Mouse (Mus musculus) urinary bladder, postnatal 10 days (tissue): Measurements from ENCODE around the gene Znfx1.
"Not testable (repeated sequence)": the region's sequence is repeated elsewhere in the genome, so short reads cannot be mapped to it uniquely, and the experiment has no call there.

Experiments
- DNase-seq: peaks from one replicate; pipeline ENCODE4 v3.0.0; 2022; ENCODE audit warnings: low spot score

Znfx1 gene

GRCm38 (mm10) chr2:167053127-167053844 is 9.5 kb downstream of the Znfx1 start:
- no peak for DNase-seq

- DNase-seq: no peak
Observed at GRCm38 (mm10) chr2:167048698-167049358, 14.0 kb downstream of the Znfx1 start.

GRCm38 (mm10) chr2:167048223-167048622 is 14.6 kb downstream of the Znfx1 start:
- no peak for DNase-seq

- no peak for DNase-seq
Observed at GRCm38 (mm10) chr2:167043400-167044121, 19.3 kb downstream of the Znfx1 start.

GRCm38 (mm10) chr2:167039386-167039785 is 23.4 kb downstream of the Znfx1 start:
- no peak for DNase-seq

DNA sequence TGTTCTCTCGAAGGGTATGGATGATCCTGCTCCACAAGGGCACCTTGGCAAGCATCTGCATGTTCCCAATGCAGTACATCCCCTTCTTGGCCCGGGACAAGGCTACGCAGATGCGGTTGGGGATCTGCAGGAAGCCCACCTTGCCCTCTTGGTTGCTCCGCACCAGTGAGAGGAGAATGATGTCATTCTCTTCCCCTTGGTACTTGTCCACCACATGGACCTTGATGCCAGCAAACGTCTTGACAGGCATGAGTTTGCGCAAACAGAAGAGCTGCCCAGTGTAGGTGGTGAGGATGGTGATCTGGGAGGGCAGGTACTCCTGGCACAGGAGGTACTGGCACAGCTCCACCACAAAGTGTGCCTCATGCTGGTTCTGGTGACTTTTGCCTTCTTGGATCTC is 24.1 kb downstream of the Znfx1 start:
- DNase-seq: no peak

DNA sequence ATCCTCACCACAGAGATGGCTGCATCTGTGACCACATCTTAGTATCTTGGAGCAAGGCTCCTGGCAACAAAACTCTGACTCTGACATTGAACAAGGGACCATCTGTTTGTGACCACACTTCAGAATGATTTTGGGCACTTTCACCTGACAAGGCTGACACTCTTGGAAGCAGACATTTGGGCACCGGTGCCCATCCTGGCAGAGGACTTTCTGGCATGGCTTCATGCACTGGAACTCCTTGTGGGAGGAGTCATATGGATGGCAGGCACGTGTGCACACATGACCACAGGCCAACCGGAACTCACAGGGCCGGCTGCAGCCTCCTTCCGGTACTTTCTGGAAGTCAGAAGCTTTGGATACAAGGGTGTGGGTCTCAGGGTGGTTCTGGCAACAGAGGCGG is 24.5 kb downstream of the Znfx1 start:
- no peak for DNase-seq

DNA sequence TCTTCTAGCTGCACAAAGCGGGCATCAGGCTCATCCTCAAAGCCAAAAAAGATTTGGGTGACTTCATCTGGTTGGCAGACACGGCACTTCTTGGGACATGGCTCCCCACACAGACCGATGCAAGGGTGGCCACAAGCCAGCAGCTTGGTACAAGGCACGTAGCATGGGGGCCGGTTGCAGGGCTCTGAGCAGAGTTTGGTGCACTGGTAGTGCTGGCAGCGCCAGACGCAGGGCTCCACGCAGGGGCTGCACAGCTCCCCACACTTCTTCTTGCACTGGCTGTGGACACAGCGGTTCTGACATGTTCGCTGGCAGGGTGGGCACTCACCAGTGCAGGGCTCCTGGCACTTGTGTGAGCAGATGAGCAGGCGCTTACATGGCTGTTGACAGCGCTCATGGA is 25.1 kb downstream of the Znfx1 start:
- DNase-seq: no peak

DNA sequence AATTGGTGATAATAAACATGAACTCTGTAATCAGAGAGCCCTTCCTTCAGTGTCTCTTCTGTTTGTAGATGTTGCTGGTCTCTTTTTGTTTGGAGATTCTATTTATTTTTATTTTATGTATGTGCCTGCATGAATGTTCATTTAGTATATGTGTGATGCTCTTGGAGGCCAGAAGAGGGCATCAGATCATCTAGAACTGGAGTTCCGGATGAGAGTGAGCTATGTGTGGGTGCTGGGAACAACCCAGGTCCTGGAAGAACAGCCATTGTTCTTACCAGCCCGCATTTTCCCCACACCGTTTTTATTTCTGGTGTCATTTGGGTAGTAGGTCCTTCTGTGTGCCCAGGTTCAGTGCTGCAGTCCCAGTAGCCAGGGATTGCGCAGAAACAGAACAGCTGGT is 32.3 kb downstream of the Znfx1 start:
- DNase-seq: no peak

DNA sequence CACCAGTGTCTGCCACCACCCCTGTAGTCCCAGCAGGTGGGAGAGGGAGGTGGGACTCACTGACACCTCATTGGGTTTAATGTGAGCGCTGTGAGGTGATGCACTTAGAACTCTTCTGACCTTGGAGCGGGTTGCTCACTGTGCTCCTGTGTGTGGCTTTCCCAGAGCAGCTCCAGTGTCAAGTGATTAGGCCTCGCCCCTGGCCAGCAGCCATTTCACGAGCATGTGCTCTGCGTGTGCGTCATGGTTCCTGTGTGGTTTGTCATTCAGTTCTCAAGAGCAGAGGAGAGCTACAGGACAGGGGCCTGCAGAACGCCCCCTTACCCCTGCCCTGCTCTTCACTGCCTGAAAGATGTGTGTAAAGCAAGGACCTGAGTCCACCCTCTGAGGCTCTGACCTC is 34.3 kb downstream of the Znfx1 start:
- no peak for DNase-seq

DNA sequence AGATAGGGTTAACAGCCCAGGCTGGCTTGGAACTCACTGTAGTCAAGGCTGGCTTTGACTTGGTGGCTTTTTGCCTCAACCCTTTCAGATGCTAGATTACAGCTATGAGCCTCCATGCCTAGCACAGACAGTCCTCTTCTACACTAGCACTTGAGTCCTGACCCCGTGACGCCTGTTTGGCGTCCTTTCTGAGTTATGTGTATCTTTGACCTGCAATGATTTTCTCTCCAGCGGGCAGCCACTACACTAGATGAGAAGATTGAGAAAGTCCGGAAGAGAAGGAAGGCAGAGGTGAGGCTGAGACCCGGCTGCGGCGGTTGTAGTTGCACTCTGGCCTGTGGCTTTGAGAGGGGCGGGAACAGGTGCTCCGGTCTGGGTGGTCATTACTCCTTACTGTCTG is 43.4 kb downstream of the Znfx1 start:
- no peak for DNase-seq

DNA sequence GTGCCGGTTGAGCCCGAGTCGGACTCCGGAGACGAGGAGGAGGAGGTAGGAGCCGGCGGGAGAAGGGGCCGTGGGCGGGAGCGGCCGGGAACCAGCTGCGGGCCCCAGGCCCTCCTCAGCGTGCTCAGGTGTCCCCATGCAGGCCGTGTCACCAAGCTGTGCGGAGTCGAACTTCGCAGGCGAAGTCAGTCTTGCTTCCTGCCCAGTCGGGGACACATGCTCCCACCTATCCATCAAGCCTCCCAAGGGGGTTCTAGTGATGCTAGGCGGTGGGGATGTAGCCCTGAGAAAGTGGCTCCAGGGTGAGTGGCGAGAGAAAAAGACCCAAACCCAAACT is 47.5 kb downstream of the Znfx1 start:
- DNase-seq: no peak

- peak; percentile 72 for DNase-seq
Observed at GRCm38 (mm10) chr2:167014702-167015381, 48.0 kb downstream of the Znfx1 start, which contains the start of gene Ddx27. Gene Ddx27 (plus strand): TSS chr2:167015193.

DNA sequence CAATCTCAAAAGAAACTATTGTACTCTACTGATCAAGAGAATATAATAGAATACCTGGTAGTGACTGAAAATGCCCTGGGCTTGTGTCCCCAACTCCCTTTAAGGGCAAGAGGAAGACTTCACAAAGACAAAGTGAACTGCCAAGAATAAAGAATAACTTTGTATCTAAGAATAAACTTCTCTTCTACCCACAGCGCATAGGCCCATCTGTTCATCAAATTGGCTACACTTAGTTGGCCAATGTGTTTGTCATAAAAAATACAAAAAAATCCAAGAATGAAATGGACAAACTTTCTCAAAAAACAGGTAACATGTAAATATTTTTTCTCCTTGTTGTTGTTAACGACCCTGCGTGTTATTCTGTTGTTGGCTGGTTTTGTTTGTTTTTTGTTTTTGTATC is 52.3 kb downstream of the Znfx1 start:
- no peak for DNase-seq

DNA sequence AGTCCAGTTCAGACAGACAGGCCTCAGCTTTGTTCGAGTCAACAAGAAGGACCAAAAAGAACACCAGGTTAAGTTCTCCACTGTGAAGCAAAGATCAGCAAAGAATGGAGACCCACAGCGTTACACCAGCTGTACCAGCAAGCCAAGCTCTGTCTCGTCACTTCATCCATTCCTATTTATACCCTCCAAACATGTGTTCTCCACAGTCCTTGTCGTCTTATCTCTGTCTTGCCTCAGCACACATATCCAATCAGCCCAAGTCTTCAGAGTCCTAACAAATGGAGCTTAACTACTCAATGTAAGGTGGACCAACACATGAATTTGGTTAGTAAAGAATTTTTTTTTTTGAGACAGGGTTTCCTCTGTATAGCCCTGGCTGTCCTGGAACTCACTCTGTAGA is 53.3 kb downstream of the Znfx1 start:
- no peak for DNase-seq

DNA sequence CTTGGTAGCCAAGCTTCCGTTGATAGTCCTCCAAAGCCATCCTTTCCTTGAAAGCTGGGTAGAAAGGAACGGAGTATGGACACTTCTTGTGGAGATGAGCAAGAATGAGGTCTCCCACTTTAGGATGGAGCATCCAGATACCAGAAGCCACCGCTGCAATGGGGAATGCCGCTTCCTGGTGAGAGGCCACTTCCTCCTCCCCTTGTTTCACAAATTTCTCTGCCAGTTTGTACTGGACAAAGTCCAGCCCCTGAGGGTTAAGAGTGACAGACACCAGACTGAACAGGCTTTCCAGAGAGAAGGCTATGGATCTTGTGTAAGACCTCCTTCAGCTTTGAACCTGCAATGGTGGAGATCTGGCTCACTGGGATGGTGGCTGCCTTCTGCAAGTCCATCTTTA is 55.2 kb downstream of the Znfx1 start:
- DNase-seq: not testable (repeated sequence)

DNA sequence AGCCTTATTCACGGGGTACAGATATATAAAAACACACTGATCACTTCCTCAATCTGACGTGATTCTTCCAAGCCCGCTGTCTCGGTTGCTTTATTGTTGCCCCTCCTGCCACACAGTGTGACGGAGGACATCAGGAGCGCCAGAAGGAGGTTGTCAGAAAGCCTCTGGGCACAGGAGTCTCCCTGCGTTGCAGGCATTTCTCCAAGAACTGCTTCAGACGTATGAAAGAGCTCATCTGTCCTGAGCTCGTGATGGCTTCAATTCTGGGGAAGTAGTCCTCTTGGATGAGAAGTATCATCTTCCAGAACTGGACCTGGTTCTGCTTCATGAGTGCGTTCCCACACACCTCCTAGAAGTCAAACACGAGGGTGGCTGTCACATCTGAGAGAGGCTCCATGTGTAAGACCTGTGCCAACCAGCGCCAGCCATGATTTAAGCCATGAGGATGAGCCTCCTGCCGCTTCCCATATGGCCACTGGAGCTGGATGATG is 55.8 kb downstream of the Znfx1 start:
- no peak for DNase-seq

DNA sequence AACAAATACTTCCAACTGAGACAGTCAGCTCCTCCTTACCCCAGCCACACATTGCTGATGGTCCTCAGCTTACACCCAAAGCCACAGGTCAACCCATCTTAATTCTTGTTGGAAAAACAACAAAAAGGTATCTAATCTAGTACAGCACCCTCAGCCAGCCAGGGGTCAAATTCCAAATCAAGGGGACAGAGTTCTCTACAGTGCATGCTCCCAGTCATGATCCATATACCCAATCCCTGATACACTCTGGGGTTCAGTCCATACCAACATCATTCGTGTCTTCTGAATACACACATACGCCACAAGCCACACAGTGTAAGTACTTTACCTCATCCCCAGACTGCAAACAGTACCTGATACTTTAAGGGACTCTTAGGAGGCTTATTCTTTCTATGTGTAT is 56.5 kb downstream of the Znfx1 start:
- no peak for DNase-seq

- DNase-seq: no peak
Observed at GRCm38 (mm10) chr2:167004099-167004854, 58.5 kb downstream of the Znfx1 start.

DNA sequence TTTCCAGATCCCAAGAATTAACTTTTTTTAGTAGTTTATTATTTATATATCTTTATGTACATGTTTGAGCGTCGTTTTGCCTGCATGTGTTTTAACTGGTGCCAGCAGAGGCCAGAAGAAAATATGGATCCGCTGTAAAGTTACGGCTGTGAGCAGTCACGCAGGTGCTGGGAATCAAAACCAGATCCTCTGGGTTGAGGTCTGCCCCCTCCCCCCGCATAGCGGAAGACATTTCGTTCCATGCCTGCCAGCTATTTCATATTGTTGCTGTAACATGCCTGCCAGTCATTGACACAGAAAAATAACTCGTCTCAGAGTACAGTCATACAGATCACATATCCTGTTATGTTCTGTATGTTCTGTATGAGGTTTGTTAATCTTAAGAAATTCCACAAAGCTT is 61.3 kb downstream of the Znfx1 start:
- DNase-seq: no peak

DNA sequence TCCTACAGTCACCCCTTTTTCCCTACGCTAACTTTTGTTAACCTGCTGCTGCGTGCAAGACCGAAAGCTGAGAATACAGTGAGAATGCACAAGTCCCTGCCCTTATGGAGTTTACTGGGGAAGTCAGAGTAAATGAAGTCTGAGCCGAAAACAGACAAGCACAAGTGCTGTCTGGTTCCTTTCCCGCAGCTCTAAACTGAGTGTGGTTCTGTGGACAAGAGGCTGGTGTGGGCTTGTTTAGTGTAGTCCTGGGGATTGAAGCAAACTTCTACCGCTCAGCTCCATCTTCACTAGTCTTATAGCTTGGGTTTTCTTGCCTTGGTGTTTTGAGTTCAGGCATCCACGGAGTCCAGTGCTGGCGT is 66.3 kb downstream of the Znfx1 start:
- no peak for DNase-seq
